Mouse (Mus musculus) small intestine, adult 2 months (tissue): ENCODE data around the gene Gdpgp1.

Source experiments
- CTCF ChIP-seq: fragments of 200-500 bp; IDR thresholded peaks from 2 replicates; pipeline ENCODE4 v1.5.1; 2012; ENCODE audit warnings: low read depth, mild to moderate bottlenecking, control low read depth, inconsistent platforms, low read length, moderate library complexity, mixed read lengths; ENCODE audit not compliant: insufficient replicate concordance, insufficient read length; ENCODE audit errors: extremely low read depth
- POLR2A ChIP-seq: fragments of 200-500 bp; IDR thresholded peaks from 2 replicates; pipeline ENCODE4 v1.6.1; 2012; ENCODE audit warnings: low read depth, mild to moderate bottlenecking, control low read depth, inconsistent platforms, low read length, moderate library complexity

GRCm38 (mm10) chr7:80230196-80230595 lies 2.5 kb upstream of the Gdpgp1 start:
- no peak for TF ChIP-seq CTCF
- TF ChIP-seq POLR2A, result no peak
